Mouse (Mus musculus): Measurements from ENCODE around the gene Pgbd1.

- TF ChIP-seq ZNF384 (IDR thresholded peaks at IDR 0.05; ENCODE audit: low read depth, low read length), result no peak
- no peak for TF ChIP-seq ZC3H11A (IDR thresholded peaks at IDR 0.05; ENCODE audit: borderline replicate concordance, low read depth, low read length)
- no peak for TF ChIP-seq CHD2 (IDR thresholded peaks at IDR 0.05; ENCODE audit: low read depth, low read length)
These were observed 45.2 kb downstream of the Pgbd1 start for GRCm38 (mm10) chr13:21395623-21396022.

Measured in ES-E14 (cell line).